Mouse (Mus musculus): ENCODE measurements around the gene Myo6. TPM values are rescaled to one million over a fixed set of nuclear protein-coding genes. Genes with fewer than 3 reads are reported as not detected.

Myo6 gene
- polyA plus RNA-seq, 1 experiment = 14.6 TPM

- no peak for DNase-seq (ENCODE audit: low spot score)
Measured at GRCm38 (mm10) chr9:80237184-80237799, 72.5 kb downstream of the Myo6 start.

DNA sequence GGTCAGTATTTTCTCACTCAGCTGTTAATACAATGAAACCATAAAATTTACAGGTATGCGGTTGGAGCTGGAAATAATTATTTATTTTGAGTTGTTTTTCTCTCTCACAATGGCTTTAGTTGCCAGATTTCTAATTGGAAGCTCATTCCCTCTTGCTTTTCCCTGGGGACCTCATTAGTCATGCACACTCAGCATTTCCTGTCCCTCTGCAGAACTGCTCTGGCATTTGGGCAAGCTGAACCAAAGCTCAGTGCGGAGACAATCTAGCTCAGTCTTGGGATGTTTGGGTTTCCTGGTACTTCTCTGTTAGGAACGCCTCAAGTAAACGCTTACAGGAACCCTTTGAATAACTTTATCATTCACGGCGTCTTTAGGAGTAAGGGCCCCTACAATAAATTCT lies 76.9 kb downstream of the Myo6 start:
- DNase-seq (ENCODE audit: low spot score) = no peak

DNA sequence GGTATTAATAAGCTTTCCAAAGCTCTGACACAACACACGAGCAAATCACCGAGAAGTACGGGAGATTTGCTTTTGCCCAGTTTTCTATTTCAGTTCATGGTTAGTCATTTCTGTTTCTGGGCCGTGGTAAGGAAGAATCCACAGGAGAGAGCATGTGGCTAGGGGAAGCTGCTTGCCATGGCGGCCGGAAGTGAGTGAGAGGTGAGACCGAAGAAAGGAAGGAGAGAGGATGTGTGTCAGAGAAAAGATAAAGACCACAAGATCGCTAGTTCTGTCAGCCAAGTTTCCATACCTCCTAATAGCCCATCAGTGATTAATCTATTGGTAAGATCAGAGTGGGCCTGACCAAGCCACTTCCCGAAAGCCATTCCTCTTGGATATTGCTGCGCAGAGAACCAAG lies 87.3 kb downstream of the Myo6 start:
- DNase-seq (ENCODE audit: low spot score) = no peak

DNA sequence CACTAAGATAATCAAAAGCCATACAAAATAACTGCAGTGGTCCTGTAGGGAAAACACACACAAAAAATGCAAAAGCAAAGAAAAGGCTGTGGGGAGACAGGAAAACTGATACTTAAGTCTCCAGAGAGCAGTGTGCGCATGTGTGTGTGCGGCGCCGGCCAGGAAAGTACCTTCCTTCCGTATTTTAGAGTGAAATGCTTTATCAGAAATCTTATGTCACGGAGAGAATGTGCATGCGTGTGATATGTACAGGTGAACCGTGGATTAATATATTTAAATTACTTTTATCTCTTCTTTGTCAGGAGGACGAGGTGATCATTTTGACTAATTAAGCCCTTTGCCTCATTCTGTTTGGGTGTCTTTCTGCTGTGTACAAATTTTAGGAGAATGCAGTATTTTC lies 88.4 kb downstream of the Myo6 start:
- no peak for DNase-seq (ENCODE audit: low spot score)

GRCm38 (mm10) chr9:80256561-80256960 lies 91.7 kb downstream of the Myo6 start:
- DNase-seq (ENCODE audit: low spot score) = no peak

- no peak for DNase-seq (ENCODE audit: low spot score)
Measured at GRCm38 (mm10) chr9:80258396-80258795, 93.6 kb downstream of the Myo6 start.

GRCm38 (mm10) chr9:80260905-80261304 lies 96.1 kb downstream of the Myo6 start:
- DNase-seq (ENCODE audit: low spot score) = no peak

- no peak for DNase-seq (ENCODE audit: low spot score)
Measured at GRCm38 (mm10) chr9:80262367-80263026, 97.7 kb downstream of the Myo6 start.

DNA sequence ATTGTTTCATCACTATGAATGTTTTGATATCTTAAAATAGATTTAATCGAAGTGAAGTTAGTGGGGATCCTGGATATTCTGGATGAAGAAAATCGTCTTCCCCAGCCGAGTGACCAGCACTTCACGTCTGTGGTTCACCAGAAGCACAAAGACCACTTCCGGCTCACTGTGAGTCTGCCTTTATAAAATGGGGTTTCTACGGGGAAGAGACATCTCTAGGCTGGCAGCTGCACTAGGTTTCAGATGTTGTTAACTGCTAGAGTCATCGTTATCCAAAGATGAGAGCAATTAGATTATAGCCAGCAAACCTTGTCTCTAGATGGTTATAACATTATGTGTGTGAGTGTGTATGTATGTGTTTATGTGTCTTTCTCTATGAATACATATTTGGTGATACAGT lies 101.3 kb downstream of the Myo6 start:
- no peak for DNase-seq (ENCODE audit: low spot score)

DNA sequence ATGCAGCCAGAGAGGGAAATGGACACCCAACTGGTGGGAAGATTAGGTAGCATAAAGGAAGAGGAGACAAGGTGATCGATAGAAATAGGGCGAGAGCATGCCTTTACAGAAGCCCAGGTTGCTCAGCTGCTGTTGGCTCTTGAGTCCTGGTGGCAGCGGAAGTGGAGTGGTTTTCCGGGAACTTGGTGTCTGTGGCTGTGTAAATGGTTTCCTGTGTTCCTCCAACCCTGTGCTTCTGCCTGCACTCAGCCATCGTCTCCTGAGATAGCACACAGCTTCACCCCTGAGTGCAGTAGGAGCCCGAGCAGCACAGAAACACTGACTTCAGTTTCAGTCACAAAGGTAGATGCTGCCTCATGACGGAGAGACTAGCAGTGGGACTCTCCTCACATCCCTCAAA lies 101.7 kb downstream of the Myo6 start:
- DNase-seq (ENCODE audit: low spot score) = no peak

GRCm38 (mm10) chr9:80269596-80269995 lies 104.8 kb downstream of the Myo6 start:
- no peak for DNase-seq (ENCODE audit: low spot score)

DNA sequence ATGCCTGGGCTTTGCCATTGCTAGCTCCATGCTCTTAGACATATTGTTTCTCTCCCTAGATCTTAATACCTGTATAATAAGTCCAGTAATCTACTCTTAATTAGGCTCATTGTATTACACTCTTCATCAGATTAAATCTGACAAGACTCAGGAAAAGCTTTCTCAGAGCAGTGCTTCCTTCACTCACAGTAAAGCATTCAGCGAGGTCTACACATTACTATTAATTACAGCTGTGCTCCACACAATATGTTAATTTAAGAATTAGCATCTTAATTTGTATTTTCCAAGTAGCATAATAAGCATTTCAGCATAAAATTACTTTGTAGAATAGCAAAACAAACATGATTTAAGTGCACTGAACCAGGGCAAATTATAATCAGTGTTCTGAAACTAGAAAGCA lies 108.1 kb downstream of the Myo6 start:
- no peak for DNase-seq (ENCODE audit: low spot score)

- DNase-seq (ENCODE audit: low spot score) = no peak
Measured at GRCm38 (mm10) chr9:80275053-80275771, 110.4 kb downstream of the Myo6 start.

- DNase-seq (ENCODE audit: low spot score) = no peak
Measured at GRCm38 (mm10) chr9:80275772-80276134, 110.9 kb downstream of the Myo6 start.

DNA sequence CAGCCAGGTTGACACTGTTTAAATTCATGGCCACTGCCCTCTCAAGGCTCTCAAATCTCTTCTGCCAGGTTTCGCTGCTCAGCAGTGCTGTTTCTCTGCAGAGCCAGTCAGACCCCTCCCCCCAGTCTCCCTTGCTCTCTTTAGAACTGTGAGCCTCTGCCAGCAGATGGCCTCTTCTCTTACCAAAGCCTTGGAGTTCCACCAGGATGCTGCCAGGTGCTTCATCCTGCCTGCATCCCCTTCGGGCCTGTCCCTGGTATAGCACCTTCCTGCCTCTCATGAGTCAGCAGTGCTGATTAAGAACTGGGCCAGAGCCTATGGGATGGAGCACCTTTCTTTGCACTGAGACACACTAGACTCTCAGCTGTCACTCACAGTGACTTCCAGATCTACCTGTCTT lies 112.3 kb downstream of the Myo6 start:
- DNase-seq (ENCODE audit: low spot score) = no peak

GRCm38 (mm10) chr9:80277770-80278169 lies 112.9 kb downstream of the Myo6 start:
- no peak for DNase-seq (ENCODE audit: low spot score)

GRCm38 (mm10) chr9:80280724-80281123 lies 115.9 kb downstream of the Myo6 start:
- DNase-seq (ENCODE audit: low spot score) = no peak

DNA sequence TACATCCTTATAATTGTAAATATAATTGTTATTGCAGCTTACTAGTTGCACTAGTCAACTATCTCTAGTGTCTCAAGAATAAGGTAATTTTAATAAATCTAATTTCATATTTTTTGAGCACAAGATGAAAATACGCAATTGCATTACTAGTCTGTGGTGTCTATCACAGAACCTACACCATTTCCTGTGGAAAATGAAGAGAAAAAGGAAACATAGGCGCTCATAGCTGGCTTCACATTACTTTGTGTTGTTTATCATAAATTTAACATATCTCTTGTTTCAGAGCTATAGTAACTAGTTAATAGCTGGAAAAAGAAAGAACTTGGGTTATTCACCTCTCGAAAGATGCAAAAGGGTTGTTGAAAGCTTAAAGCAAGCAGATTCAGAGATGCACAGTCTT lies 117.6 kb downstream of the Myo6 start:
- no peak for DNase-seq (ENCODE audit: low spot score)

- DNase-seq (ENCODE audit: low spot score) = no peak
Measured at GRCm38 (mm10) chr9:80284539-80285174, 119.8 kb downstream of the Myo6 start.

DNA sequence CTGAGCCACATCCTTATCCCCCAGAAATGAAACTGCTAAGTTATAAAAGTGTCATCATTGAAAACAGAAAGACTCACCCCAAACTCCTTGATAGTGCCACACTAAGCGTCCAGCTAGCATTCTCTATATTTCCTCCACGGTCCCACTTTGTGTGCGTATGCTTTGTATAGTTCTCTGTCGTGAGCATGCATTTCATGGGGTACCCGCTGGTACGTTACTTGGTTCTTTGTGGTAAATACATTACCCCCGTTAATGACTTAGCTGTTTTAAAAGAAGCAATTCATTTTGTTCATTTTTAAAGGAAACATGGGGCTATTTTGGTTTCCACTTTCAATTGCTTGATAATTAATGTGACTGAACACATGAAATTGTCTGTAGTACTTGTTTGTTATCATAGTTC lies 122.0 kb downstream of the Myo6 start:
- DNase-seq (ENCODE audit: low spot score) = no peak

- DNase-seq (ENCODE audit: low spot score) = no peak
Measured at GRCm38 (mm10) chr9:80293056-80293584, 128.3 kb downstream of the Myo6 start.

GRCm38 (mm10) chr9:80296086-80296485 lies 131.3 kb downstream of the Myo6 start:
- DNase-seq (ENCODE audit: low spot score) = no peak

DNA sequence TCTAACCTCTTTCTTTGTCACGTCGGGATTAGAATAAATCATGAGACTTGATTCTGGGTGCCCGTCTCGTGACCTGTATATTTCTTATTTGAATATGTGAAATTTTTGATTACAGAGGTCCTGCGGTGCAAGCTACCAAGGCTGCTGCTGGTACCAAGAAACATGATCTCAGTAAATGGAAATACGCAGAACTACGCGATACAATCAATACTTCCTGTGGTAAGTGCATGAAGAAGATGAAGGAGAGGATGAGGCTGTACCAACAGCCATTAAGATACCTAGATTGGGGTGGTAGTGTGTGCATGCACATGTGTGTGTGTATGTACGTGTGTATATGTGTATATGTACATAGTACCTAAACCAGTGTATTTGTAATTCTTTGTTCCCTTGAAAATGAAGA lies 134.2 kb downstream of the Myo6 start:
- no peak for DNase-seq (ENCODE audit: low spot score)

All from urinary bladder, adult 2 months (tissue).